Mouse (Mus musculus) kidney, adult 2 months (tissue): ENCODE results near the gene Aak1.

Source experiments
- CTCF ChIP-seq: fragments of 200-500 bp; conservative IDR thresholded peaks from 2 replicates; pipeline ENCODE4 v1.5.1; 2011; ENCODE audit warnings: low read depth, mild to moderate bottlenecking, control low read depth, low read length, moderate library complexity, mixed read lengths; ENCODE audit not compliant: insufficient read depth, insufficient read length
- POLR2A ChIP-seq: fragments of 200-500 bp; IDR thresholded peaks from one replicate; pipeline ENCODE4 v1.6.1; 2011; ENCODE audit warnings: low read depth, low read length, control low read depth

- TF ChIP-seq CTCF (no peak), POLR2A (no peak)
Measured at GRCm38 (mm10) chr6:87004099-87004498, 154.8 kb downstream of the Aak1 start.
